Mouse (Mus musculus): ENCODE measurements at regions not wholly inside any gene's neighbourhood (a gene's known extent, or its start where the extent isn't known, plus 50 kb on each side); places are given as distances from the start of the nearest gene placed in this dataset.

DNA sequence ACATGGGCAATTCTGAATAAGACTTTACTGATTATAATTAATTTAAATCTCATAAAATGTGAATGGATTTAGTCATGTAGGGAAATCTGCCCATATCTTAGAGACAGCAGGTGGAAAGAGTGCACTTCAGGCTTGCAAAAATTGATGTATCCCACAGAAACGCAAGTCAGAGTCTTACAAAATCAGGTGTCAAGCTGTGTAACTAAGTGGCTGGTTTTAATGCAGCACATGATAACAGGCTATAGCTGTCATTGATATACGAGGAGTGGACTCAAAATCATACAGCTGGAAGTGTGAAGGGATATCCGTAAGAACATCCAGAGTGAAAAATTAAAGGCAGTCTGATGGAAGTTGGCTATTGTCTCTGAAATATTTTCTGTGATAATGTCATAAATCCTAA is 408.6 kb downstream of the Casp12 start:
- no peak overlapping the region for H3K9ac ChIP-seq (ENCODE audit: low read depth, low read length)
- no peaks in the 10 kb centered on the region for H3K36me3 ChIP-seq (ENCODE audit: control insufficient read depth, insufficient read depth)
- no peak overlapping the region for H3K4me2 ChIP-seq (replicated peaks; ENCODE audit: low read depth)
- H3K4me1 ChIP-seq (replicated peaks; ENCODE audit: control insufficient read depth, insufficient read depth, low read length): no peaks in the 10 kb centered on the region
- H3K4me3 ChIP-seq (ENCODE audit: low read depth, low read length): no peak overlapping the region
- ATAC-seq: no peak
- H3K27me3 ChIP-seq (replicated peaks; ENCODE audit: control insufficient read depth, insufficient read depth, low read length): no peaks in the 10 kb centered on the region
- TF ChIP-seq CTCF (IDR thresholded peaks at IDR 0.05; ENCODE audit: low read depth): no peak
- no peak overlapping the region for H3K27ac ChIP-seq (ENCODE audit: low read depth, low read length)
- WGBS: 83% methylated on average over 3 of the region's 3 CpGs
- H3K9me3 ChIP-seq (ENCODE audit: control insufficient read depth): no peaks in the 10 kb centered on the region

DNA sequence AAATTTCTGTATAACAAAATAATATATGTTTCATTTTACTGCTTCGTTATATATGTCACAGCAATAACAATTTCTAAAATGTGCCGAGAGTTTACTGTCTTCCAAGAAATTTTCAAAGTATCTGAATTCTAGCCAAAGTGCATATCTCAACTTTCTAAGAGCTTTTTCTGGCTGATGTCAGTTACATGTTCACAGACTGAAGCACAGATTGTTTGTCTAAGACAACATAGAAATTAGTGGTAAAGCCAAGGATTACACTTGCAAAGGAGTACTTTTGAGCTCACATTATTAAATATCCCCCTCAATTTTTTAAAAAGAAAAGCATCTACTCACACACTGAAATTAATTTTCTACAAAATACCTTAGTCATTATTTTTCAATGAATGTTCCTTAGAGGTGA is 407.2 kb upstream of the Pdgfd start:
- no peak overlapping the region for H3K4me2 ChIP-seq (replicated peaks; ENCODE audit: low read depth)
- H3K27me3 ChIP-seq (replicated peaks; ENCODE audit: control insufficient read depth, insufficient read depth, low read length): no peaks in the 10 kb centered on the region
- no peak overlapping the region for H3K27ac ChIP-seq (ENCODE audit: low read depth, low read length)
- no peaks in the 10 kb centered on the region for H3K36me3 ChIP-seq (ENCODE audit: control insufficient read depth, insufficient read depth)
- no peak for ATAC-seq
- no peaks in the 10 kb centered on the region for H3K4me1 ChIP-seq (replicated peaks; ENCODE audit: control insufficient read depth, insufficient read depth, low read length)
- no peak overlapping the region for H3K9ac ChIP-seq (ENCODE audit: low read depth, low read length)
- 71% methylated on average over 2 of the region's 2 CpGs for WGBS
- no peaks in the 10 kb centered on the region for H3K9me3 ChIP-seq (ENCODE audit: control insufficient read depth)
- no peak overlapping the region for H3K4me3 ChIP-seq (ENCODE audit: low read depth, low read length)
- no peak for TF ChIP-seq CTCF (IDR thresholded peaks at IDR 0.05; ENCODE audit: low read depth)

DNA sequence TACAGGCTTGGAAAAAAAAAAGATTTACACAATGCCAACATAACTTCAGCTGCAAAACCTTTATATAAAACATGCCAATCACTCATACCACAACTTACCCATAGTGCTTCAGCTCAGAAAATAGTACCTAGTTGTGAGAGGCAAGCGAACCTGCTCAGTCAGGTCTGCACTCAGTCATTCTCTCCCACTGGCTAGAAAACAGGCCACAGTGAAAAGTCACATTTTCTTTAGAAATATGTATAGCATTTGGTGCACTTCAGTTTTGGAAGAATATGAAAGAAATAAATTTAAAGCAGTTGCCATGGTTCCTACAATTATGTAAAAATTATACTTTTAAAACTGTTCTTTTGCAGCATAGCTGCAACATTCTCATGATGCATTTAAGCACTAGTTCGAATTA is 398.5 kb upstream of the Pdgfd start:
- no peak for ATAC-seq
- H3K4me3 ChIP-seq (ENCODE audit: low read depth, low read length): no peak overlapping the region
- H3K4me2 ChIP-seq (replicated peaks; ENCODE audit: low read depth): no peak overlapping the region
- no peaks in the 10 kb centered on the region for H3K36me3 ChIP-seq (ENCODE audit: control insufficient read depth, insufficient read depth)
- WGBS: 78% methylated on average over 2 of the region's 2 CpGs
- no peaks in the 10 kb centered on the region for H3K27me3 ChIP-seq (replicated peaks; ENCODE audit: control insufficient read depth, insufficient read depth, low read length)
- H3K4me1 ChIP-seq (replicated peaks; ENCODE audit: control insufficient read depth, insufficient read depth, low read length): no peaks in the 10 kb centered on the region
- H3K9ac ChIP-seq (ENCODE audit: low read depth, low read length): no peak overlapping the region
- TF ChIP-seq CTCF (IDR thresholded peaks at IDR 0.05; ENCODE audit: low read depth): no peak
- no peaks in the 10 kb centered on the region for H3K9me3 ChIP-seq (ENCODE audit: control insufficient read depth)
- H3K27ac ChIP-seq (ENCODE audit: low read depth, low read length): no peak overlapping the region

DNA sequence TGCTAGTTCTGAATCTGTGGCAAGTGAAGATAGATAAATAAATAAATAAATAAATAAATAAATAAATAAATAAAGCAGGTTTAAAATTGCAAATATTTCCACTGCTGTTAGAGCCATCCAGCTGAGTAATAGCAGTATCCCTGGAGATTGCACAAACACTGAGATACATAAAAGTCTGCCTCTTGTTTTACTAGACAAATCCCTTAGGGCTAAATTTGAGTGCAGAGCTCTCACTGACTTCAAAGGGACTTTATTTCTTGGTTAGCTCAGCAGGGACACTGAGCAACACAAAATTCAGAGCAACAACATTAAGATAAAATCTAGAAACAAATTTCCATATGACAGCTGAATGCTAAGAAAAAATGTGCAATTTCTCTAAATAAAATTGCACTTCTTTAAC is 397.2 kb upstream of the Pdgfd start:
- H3K27ac ChIP-seq (ENCODE audit: low read depth, low read length): no peak overlapping the region
- no peak overlapping the region for H3K4me2 ChIP-seq (replicated peaks; ENCODE audit: low read depth)
- TF ChIP-seq CTCF (IDR thresholded peaks at IDR 0.05; ENCODE audit: low read depth): no peak
- no peak for ATAC-seq
- H3K27me3 ChIP-seq (replicated peaks; ENCODE audit: control insufficient read depth, insufficient read depth, low read length): no peaks in the 10 kb centered on the region
- no peaks in the 10 kb centered on the region for H3K4me1 ChIP-seq (replicated peaks; ENCODE audit: control insufficient read depth, insufficient read depth, low read length)
- H3K4me3 ChIP-seq (ENCODE audit: low read depth, low read length): no peak overlapping the region
- H3K36me3 ChIP-seq (ENCODE audit: control insufficient read depth, insufficient read depth): no peaks in the 10 kb centered on the region
- H3K9ac ChIP-seq (ENCODE audit: low read depth, low read length): no peak overlapping the region
- no peaks in the 10 kb centered on the region for H3K9me3 ChIP-seq (ENCODE audit: control insufficient read depth)

Data from intestine, postnatal 0 days (tissue).